Mouse (Mus musculus) spleen, adult 12 weeks (tissue): Measurements from ENCODE around the gene Kat5.

Experiments
- DNase-seq: peaks from one replicate; pipeline ENCODE4 v3.0.0; 2022; ENCODE audit warnings: low spot score

Kat5 gene

GRCm38 (mm10) chr19:5609547-5610404 lies at the start of gene Kat5:
TSS of gene Kat5 (minus strand) at chr19:5610237.
- DNase-seq: peak; percentile 92

GRCm38 (mm10) chr19:5654720-5655298 lies 44.8 kb upstream of the Kat5 start:
- DNase-seq: no peak

- no peak for DNase-seq
Measured at GRCm38 (mm10) chr19:5653969-5654719, 44.1 kb upstream of the Kat5 start.

GRCm38 (mm10) chr19:5652570-5652969 lies 42.5 kb upstream of the Kat5 start:
- DNase-seq: no peak

- DNase-seq: no peak
Measured at GRCm38 (mm10) chr19:5651502-5652274, 41.7 kb upstream of the Kat5 start.

GRCm38 (mm10) chr19:5649298-5649741 lies 39.3 kb upstream of the Kat5 start:
- no peak for DNase-seq

GRCm38 (mm10) chr19:5648401-5649297 lies 38.6 kb upstream of the Kat5 start:
- peak; percentile 67 for DNase-seq

- DNase-seq: no peak
Measured at GRCm38 (mm10) chr19:5647791-5648190, 37.8 kb upstream of the Kat5 start.

- DNase-seq: no peak
Measured at GRCm38 (mm10) chr19:5646731-5647330, 36.8 kb upstream of the Kat5 start.

GRCm38 (mm10) chr19:5645280-5645679 lies 35.2 kb upstream of the Kat5 start:
- no peak for DNase-seq

- DNase-seq: no peak
Measured at GRCm38 (mm10) chr19:5641641-5642040, 31.6 kb upstream of the Kat5 start.

GRCm38 (mm10) chr19:5641021-5641420 lies 31.0 kb upstream of the Kat5 start:
- no peak for DNase-seq

GRCm38 (mm10) chr19:5640339-5640738 lies 30.3 kb upstream of the Kat5 start:
- no peak for DNase-seq

- DNase-seq: no peak
Measured at GRCm38 (mm10) chr19:5638416-5639005, 28.5 kb upstream of the Kat5 start.

- DNase-seq: peak; percentile 83
Measured at GRCm38 (mm10) chr19:5637069-5638047, 27.3 kb upstream of the Kat5 start, which contains the start of gene Rela. TSS of gene Rela (plus strand) at chr19:5637483.

GRCm38 (mm10) chr19:5636571-5637041 lies 26.6 kb upstream of the Kat5 start:
- DNase-seq: peak; percentile 23

- no peak for DNase-seq
Measured at GRCm38 (mm10) chr19:5636036-5636570, 26.1 kb upstream of the Kat5 start.

GRCm38 (mm10) chr19:5632120-5632519 lies 22.1 kb upstream of the Kat5 start:
- DNase-seq: no peak
